Mouse (Mus musculus): ENCODE measurements around the gene Mier3. TPM values are rescaled to one million over a fixed set of nuclear protein-coding genes. Genes with fewer than 3 reads are reported as not detected.

The Mier3 gene
- total and polyA plus RNA-seq, 3 experiments, result 1.6 to 89.2 (median 68.6) TPM

GRCm38 (mm10) chr13:111651020-111651419, 29.8 kb upstream of the Mier3 start:
- no peaks in the 10 kb centered on the region for H3K27me3 ChIP-seq (ENCODE audit: insufficient read depth, low read length)
- DNase-seq (ENCODE audit: low spot score) (no peak), ATAC-seq (ENCODE audit: extremely low read depth, insufficient number of reproducible peaks, low FRiP score, poor library complexity, severe bottlenecking) (no peak)
- H3K4me1 ChIP-seq (ENCODE audit: insufficient read depth, low read depth, low read length), result peaks cover 57% of the 10 kb centered on the region
- no peaks in the 10 kb centered on the region for H3K36me3 ChIP-seq (replicated peaks)
- TF ChIP-seq CTCF (IDR thresholded peaks at IDR 0.05; ENCODE audit: low read depth, low read length) (no peak), POLR2AphosphoS5 (IDR thresholded peaks at IDR 0.05; ENCODE audit: insufficient replicate concordance, low read depth, low read length) (no peak), TAL1 (conservative IDR thresholded peaks at IDR 0.05; ENCODE audit: low read depth, low read length) (no peak)
- H3K4me3 ChIP-seq (ENCODE audit: low read depth, low read length), result no peak overlapping the region
- H3K9me3 ChIP-seq (replicated peaks), result peaks cover 4% of the 10 kb centered on the region

GRCm38 (mm10) chr13:111655273-111655672, 25.5 kb upstream of the Mier3 start:
- Histone ChIP-seq H3K4me1 (ENCODE audit: insufficient read depth, low read depth, low read length) (peaks cover 81% of the 10 kb centered on the region), H3K4me3 (ENCODE audit: low read depth, low read length) (peak overlapping the region; percentile 36; the same call in 1 of the 2 replicates)

GRCm38 (mm10) chr13:111655856-111656255, 24.9 kb upstream of the Mier3 start:
- no peaks in the 10 kb centered on the region for H3K27me3 ChIP-seq (ENCODE audit: insufficient read depth, low read length)
- no peaks in the 10 kb centered on the region for H3K36me3 ChIP-seq (replicated peaks)
- ATAC-seq (ENCODE audit: extremely low read depth, insufficient number of reproducible peaks, low FRiP score, poor library complexity, severe bottlenecking), result no peak
- H3K9me3 ChIP-seq (replicated peaks), result no peaks in the 10 kb centered on the region
- peak overlapping the region; percentile 46; the same call in 1 of the 2 replicates for H3K4me3 ChIP-seq (ENCODE audit: low read depth, low read length)
- no peak for DNase-seq (ENCODE audit: low spot score)
- H3K4me1 ChIP-seq (ENCODE audit: insufficient read depth, low read depth, low read length), result peaks cover 85% of the 10 kb centered on the region
- TF ChIP-seq GATA1 (IDR thresholded peaks at IDR 0.05; ENCODE audit: borderline replicate concordance, low read length), result no peak
- no peak for TF ChIP-seq GATA2 (IDR thresholded peaks at IDR 0.05; ENCODE audit: borderline replicate concordance, low read depth, low read length)
- no peak for TF ChIP-seq TAL1 (conservative IDR thresholded peaks at IDR 0.05; ENCODE audit: low read depth, low read length)

More at GRCm38 (mm10) chr13:111655273-111655672, 25.5 kb upstream of the Mier3 start:
- no peak for TF ChIP-seq POLR2AphosphoS5 (IDR thresholded peaks at IDR 0.05; ENCODE audit: insufficient replicate concordance, low read depth, low read length)
- TF ChIP-seq GATA2 (IDR thresholded peaks at IDR 0.05; ENCODE audit: borderline replicate concordance, low read depth, low read length), result no peak
- no peak for TF ChIP-seq CTCF (IDR thresholded peaks at IDR 0.05; ENCODE audit: low read depth, low read length)
- TF ChIP-seq TAL1 (conservative IDR thresholded peaks at IDR 0.05; ENCODE audit: low read depth, low read length), result no peak
- TF ChIP-seq GATA1 (IDR thresholded peaks at IDR 0.05; ENCODE audit: borderline replicate concordance, low read length), result no peak
- no peaks in the 10 kb centered on the region for H3K27me3 ChIP-seq (ENCODE audit: insufficient read depth, low read length)
- DNase-seq (ENCODE audit: low spot score) (no peak), ATAC-seq (ENCODE audit: extremely low read depth, insufficient number of reproducible peaks, low FRiP score, poor library complexity, severe bottlenecking) (no peak)
- no peaks in the 10 kb centered on the region for H3K36me3 ChIP-seq (replicated peaks)
- H3K9me3 ChIP-seq (replicated peaks), result no peaks in the 10 kb centered on the region

GRCm38 (mm10) chr13:111656309-111656708, 24.5 kb upstream of the Mier3 start:
- peak; percentile 72 for TF ChIP-seq TAL1 (conservative IDR thresholded peaks at IDR 0.05; ENCODE audit: low read depth, low read length)
- no peak for TF ChIP-seq GATA1 (IDR thresholded peaks at IDR 0.05; ENCODE audit: borderline replicate concordance, low read length)
- TF ChIP-seq CTCF (IDR thresholded peaks at IDR 0.05; ENCODE audit: low read depth, low read length), result no peak
- no peak for TF ChIP-seq GATA2 (IDR thresholded peaks at IDR 0.05; ENCODE audit: borderline replicate concordance, low read depth, low read length)

GRCm38 (mm10) chr13:111656769-111657168, 24.0 kb upstream of the Mier3 start:
- no peaks in the 10 kb centered on the region for H3K36me3 ChIP-seq (replicated peaks)
- TF ChIP-seq GATA2 (IDR thresholded peaks at IDR 0.05; ENCODE audit: borderline replicate concordance, low read depth, low read length) (no peak), TAL1 (conservative IDR thresholded peaks at IDR 0.05; ENCODE audit: low read depth, low read length) (0 out of 2 replicates have a peak, but pooled peaks have one; percentile 27)
- H3K4me1 ChIP-seq (ENCODE audit: insufficient read depth, low read depth, low read length), result peaks cover 80% of the 10 kb centered on the region
- peak overlapping the region; percentile 46; the same call in 1 of the 2 replicates for H3K4me3 ChIP-seq (ENCODE audit: low read depth, low read length)
- DNase-seq (ENCODE audit: low spot score) (peak; percentile 21), ATAC-seq (ENCODE audit: extremely low read depth, insufficient number of reproducible peaks, low FRiP score, poor library complexity, severe bottlenecking) (peak; percentile 64)
- no peaks in the 10 kb centered on the region for H3K27me3 ChIP-seq (ENCODE audit: insufficient read depth, low read length)
- no peaks in the 10 kb centered on the region for H3K9me3 ChIP-seq (replicated peaks)

More at GRCm38 (mm10) chr13:111656309-111656708, 24.5 kb upstream of the Mier3 start:
- ATAC-seq (ENCODE audit: extremely low read depth, insufficient number of reproducible peaks, low FRiP score, poor library complexity, severe bottlenecking), result peak; percentile 70
- Histone ChIP-seq H3K36me3 (replicated peaks) (no peaks in the 10 kb centered on the region), H3K27me3 (ENCODE audit: insufficient read depth, low read length) (no peaks in the 10 kb centered on the region), H3K4me3 (ENCODE audit: low read depth, low read length) (peak overlapping the region; percentile 46; the same call in 1 of the 2 replicates), H3K9me3 (replicated peaks) (no peaks in the 10 kb centered on the region), H3K4me1 (ENCODE audit: insufficient read depth, low read depth, low read length) (peaks cover 82% of the 10 kb centered on the region)
- no peak for DNase-seq (ENCODE audit: low spot score)

- peak overlapping the region; percentile 46; the same call in 1 of the 2 replicates for H3K4me3 ChIP-seq (ENCODE audit: low read depth, low read length)
- DNase-seq (ENCODE audit: low spot score) (no peak), ATAC-seq (ENCODE audit: extremely low read depth, insufficient number of reproducible peaks, low FRiP score, poor library complexity, severe bottlenecking) (no peak)
- peaks cover 70% of the 10 kb centered on the region for H3K4me1 ChIP-seq (ENCODE audit: insufficient read depth, low read depth, low read length)
- no peaks in the 10 kb centered on the region for H3K36me3 ChIP-seq (replicated peaks)
- no peaks in the 10 kb centered on the region for H3K27me3 ChIP-seq (ENCODE audit: insufficient read depth, low read length)
- TF ChIP-seq TAL1 (conservative IDR thresholded peaks at IDR 0.05; ENCODE audit: low read depth, low read length), result no peak
- TF ChIP-seq CTCF (IDR thresholded peaks at IDR 0.05; ENCODE audit: low read depth, low read length), result no peak
- no peak for TF ChIP-seq POLR2AphosphoS5 (IDR thresholded peaks at IDR 0.05; ENCODE audit: insufficient replicate concordance, low read depth, low read length)
- no peaks in the 10 kb centered on the region for H3K9me3 ChIP-seq (replicated peaks)
Measured at GRCm38 (mm10) chr13:111658501-111659280, 22.1 kb upstream of the Mier3 start.

Data from G1E (cell line).